ENCODE assay signal across 12 mouse cellular contexts in genomic region chr2:163637655-163638266, GRCm38 (mm10). TPM values are rescaled to one million over a fixed set of nuclear protein-coding genes. Genes with fewer than 3 reads are reported as not detected.
A peak's percentile ranks its signal among the peaks of the same experiment; 100 is the strongest.
DNase-seq lines count a peak whose midpoint lies in the region; ATAC-seq and TF ChIP-seq lines count a peak whose summit lies in the region.
"Had no signal": no experiment of that assay in that cellular context is flagged by ENCODE, and none has a peak within 500 bp of the region (broad histone marks: within the 10 kb centered on the region; RNA-seq: fewer than 3 reads in every experiment).

No protein-coding gene starts in this region.

- H3K9me3 ChIP-seq in heart, embryonic 11.5 days (replicated peaks; ENCODE audit: control insufficient read depth, low read length), result no peaks in the 10 kb centered on the region
- H3K9me3 ChIP-seq in heart, postnatal 0 days (replicated peaks; ENCODE audit: control insufficient read depth, low read length), result no peaks in the 10 kb centered on the region
- H3K9me3 ChIP-seq in liver, postnatal 0 days (ENCODE audit: low read length), result no peaks in the 10 kb centered on the region
- H3K9me3 ChIP-seq: limb, embryonic 13.5 days had no signal

- no peak overlapping the region for H3K9ac ChIP-seq in heart, embryonic 11.5 days (ENCODE audit: low read depth, low read length)
- H3K9ac ChIP-seq in heart, postnatal 0 days (replicated peaks; ENCODE audit: low read depth, low read length), result no peak overlapping the region
- 0 out of 2 replicates have a peak overlapping the region, but pooled peaks have one; percentile 35 for H3K9ac ChIP-seq in liver, postnatal 0 days (replicated peaks)
- H3K9ac ChIP-seq: limb, embryonic 13.5 days had no signal

- peak overlapping the region; percentile 32 for H3K4me2 ChIP-seq in heart, embryonic 11.5 days
- peak overlapping the region; percentile 17 for H3K4me2 ChIP-seq in heart, postnatal 0 days (ENCODE audit: low read depth, low read length)
- H3K4me2 ChIP-seq in liver, postnatal 0 days (ENCODE audit: low read depth, low read length), result peak overlapping the region; percentile 73
- H3K4me2 ChIP-seq: limb, embryonic 13.5 days had no signal

- H3K27ac ChIP-seq in heart, embryonic 11.5 days (ENCODE audit: low read depth, low read length), result peak overlapping the region; percentile 65
- H3K27ac ChIP-seq in heart, postnatal 0 days (ENCODE audit: low read depth), result peak overlapping the region; percentile 62
- H3K27ac ChIP-seq in liver, postnatal 0 days (ENCODE audit: low read depth), result 0 out of 2 replicates have a peak overlapping the region, but pooled peaks have one; percentile 18
- H3K27ac ChIP-seq: limb, embryonic 13.5 days had no signal

- peaks cover 47% of the 10 kb centered on the region for H3K4me1 ChIP-seq in heart, embryonic 11.5 days (ENCODE audit: control insufficient read depth, insufficient read depth, low read length)
- H3K4me1 ChIP-seq in heart, postnatal 0 days (ENCODE audit: control insufficient read depth, insufficient read depth), result peaks cover 54% of the 10 kb centered on the region
- H3K4me1 ChIP-seq in liver, postnatal 0 days (ENCODE audit: insufficient read depth), result peaks cover 48% of the 10 kb centered on the region

- no peak for ATAC-seq in heart, embryonic 11.5 days (replicated peaks; ENCODE audit: insufficient number of reproducible peaks, low FRiP score, low TSS enrichment)
- ATAC-seq in heart, postnatal 0 days (ENCODE audit: insufficient read depth, low read depth), result peak; percentile 33
- no peak for ATAC-seq in liver, postnatal 0 days

- intact Hi-C loops in heart, postnatal 10 days (cut with DNase I), result no loop called here

- H3K36me3 ChIP-seq in heart, embryonic 11.5 days (ENCODE audit: control insufficient read depth, insufficient read depth, low read length), result peaks cover 11% of the 10 kb centered on the region
- peaks cover 34% of the 10 kb centered on the region for H3K36me3 ChIP-seq in heart, postnatal 0 days (replicated peaks; ENCODE audit: control insufficient read depth, insufficient read depth, low read length)
- peaks cover 87% of the 10 kb centered on the region for H3K36me3 ChIP-seq in liver, postnatal 0 days (replicated peaks; ENCODE audit: insufficient read depth, low read length)

- DNase-seq in heart, postnatal 10 days, result no peak
- peak; percentile 77 for DNase-seq in ovary, adult 18-20 months (ENCODE audit: low spot score)
- no peak for DNase-seq in ovary, postnatal 14 days (ENCODE audit: low spot score)
- peak; percentile 24 for DNase-seq in heart, postnatal 0 days (ENCODE audit: low spot score)
- no peak for DNase-seq in liver, postnatal 0 days
- no peak for DNase-seq in cerebellum, adult 8-10 months
- DNase-seq in cerebellum, adult 18-20 months, result no peak
- DNase-seq: cerebellum, adult 9-11 months; kidney, postnatal 4 days had no signal

- TF ChIP-seq CTCF in heart, postnatal 0 days (IDR thresholded peaks at IDR 0.05; ENCODE audit: low read depth), result no peak
- TF ChIP-seq CTCF in liver, postnatal 0 days (IDR thresholded peaks at IDR 0.05; ENCODE audit: low read depth), result no peak

- no peak for TF ChIP-seq EP300 in heart, postnatal 0 days (IDR thresholded peaks at IDR 0.05; ENCODE audit: low read depth)
- no peak for TF ChIP-seq EP300 in liver, postnatal 0 days (IDR thresholded peaks at IDR 0.05; ENCODE audit: low read depth)

- WGBS in heart, embryonic 11.5 days (ENCODE audit: insufficient replicate concordance), result 13% methylated on average over 5 of the region's 5 CpGs
- 8% methylated on average over 5 of the region's 5 CpGs for WGBS in heart, postnatal 0 days
- WGBS in liver, postnatal 0 days (ENCODE audit: insufficient replicate concordance), result 32% methylated on average over 5 of the region's 5 CpGs

- no peaks in the 10 kb centered on the region for H3K27me3 ChIP-seq in heart, embryonic 11.5 days (ENCODE audit: control insufficient read depth, insufficient read depth, low read length)
- no peaks in the 10 kb centered on the region for H3K27me3 ChIP-seq in heart, postnatal 0 days (ENCODE audit: control insufficient read depth, insufficient read depth, low read length)
- no peaks in the 10 kb centered on the region for H3K27me3 ChIP-seq in liver, postnatal 0 days (ENCODE audit: insufficient read depth, low read length)
- H3K27me3 ChIP-seq: limb, embryonic 13.5 days had no signal

- H3K4me3 ChIP-seq in heart, embryonic 11.5 days (ENCODE audit: low read depth, low read length), result no peak overlapping the region
- H3K4me3 ChIP-seq in heart, postnatal 0 days (ENCODE audit: low read depth, low read length), result no peak overlapping the region
- H3K4me3 ChIP-seq in liver, postnatal 0 days (ENCODE audit: low read depth, low read length), result no peak overlapping the region
- H3K4me3 ChIP-seq: limb, embryonic 13.5 days; myocyte had no signal

RNA-seq across cellular contexts. Expression of gene Serinc3, which starts 7.2 kb away (rescaled TPM):
- 77.5 and 79.0 TPM in 2 replicates for polyA plus RNA-seq in heart, embryonic 11.5 days (2014; fragmentation: Nextera tagmentation; extraction: Ambion mirVana)
- total RNA-seq in heart, postnatal 10 days (2021), result 100 to 1,000 TPM; 327 to 358 TPM
- 181 and 193 TPM in 2 replicates for total RNA-seq in heart, postnatal 0 days (2014; rRNA removed; ENCODE audit: low replicate concordance)
- 61.3 and 62.4 TPM in 2 replicates for polyA plus RNA-seq in heart, postnatal 0 days (2015; fragmentation: Nextera tagmentation; extraction: Ambion mirVana)
- polyA plus RNA-seq in liver, postnatal 0 days (2015; fragmentation: Nextera tagmentation; extraction: Ambion mirVana), result 79.9 and 92.7 TPM in 2 replicates

RNA-seq across cellular contexts. Expression of gene Pkig, which starts 20.4 kb away (rescaled TPM):
- 249 and 252 TPM in 2 replicates for polyA plus RNA-seq in heart, embryonic 11.5 days (2014; fragmentation: Nextera tagmentation; extraction: Ambion mirVana)
- 100 to 1,000 TPM; 177 to 195 TPM for total RNA-seq in heart, postnatal 10 days (2021)
- 363 and 431 TPM in 2 replicates for total RNA-seq in heart, postnatal 0 days (2014; rRNA removed; ENCODE audit: low replicate concordance)
- 495 and 511 TPM in 2 replicates for polyA plus RNA-seq in heart, postnatal 0 days (2015; fragmentation: Nextera tagmentation; extraction: Ambion mirVana)
- 84.9 and 85.0 TPM in 2 replicates for polyA plus RNA-seq in liver, postnatal 0 days (2015; fragmentation: Nextera tagmentation; extraction: Ambion mirVana)

RNA-seq across cellular contexts. Expression of gene Ttpal, which starts 35.6 kb away (rescaled TPM):
- polyA plus RNA-seq in heart, embryonic 11.5 days (2014; fragmentation: Nextera tagmentation; extraction: Ambion mirVana), result 28.2 TPM in 2 replicates
- total RNA-seq in heart, postnatal 10 days (2021), result 10 to 100 TPM; 13.6 to 14.2 TPM
- total RNA-seq in heart, postnatal 0 days (2014; rRNA removed; ENCODE audit: low replicate concordance), result 14.5 and 58.3 TPM in 2 replicates
- 8.8 TPM in 2 replicates for polyA plus RNA-seq in heart, postnatal 0 days (2015; fragmentation: Nextera tagmentation; extraction: Ambion mirVana)
- 6.7 and 9.5 TPM in 2 replicates for polyA plus RNA-seq in liver, postnatal 0 days (2015; fragmentation: Nextera tagmentation; extraction: Ambion mirVana)

Comparison
In these comparisons a context has a peak if more than half of its experiments do, and no peak if none do; other contexts are left out.
1. DNase-seq: peak in ovary, adult 18-20 months (single experiment) and heart, postnatal 0 days (single experiment); none in heart, postnatal 10 days (0 of 2), ovary, postnatal 14 days (single experiment), liver, postnatal 0 days (single experiment), cerebellum, adult 8-10 months (single experiment) and cerebellum, adult 18-20 months (0 of 2).
2. H3K4me2 ChIP-seq: peak in every context shown above with its lines; median percentile 73 in liver, postnatal 0 days; 32 in heart, embryonic 11.5 days; 17 in heart, postnatal 0 days.
3. Peak in every context shown above with its lines, with median percentiles within 50 percentile points of each other: H3K27ac ChIP-seq.